Comparison of ENCODE assay signal across 9 mouse cellular contexts in the genomic region with DNA sequence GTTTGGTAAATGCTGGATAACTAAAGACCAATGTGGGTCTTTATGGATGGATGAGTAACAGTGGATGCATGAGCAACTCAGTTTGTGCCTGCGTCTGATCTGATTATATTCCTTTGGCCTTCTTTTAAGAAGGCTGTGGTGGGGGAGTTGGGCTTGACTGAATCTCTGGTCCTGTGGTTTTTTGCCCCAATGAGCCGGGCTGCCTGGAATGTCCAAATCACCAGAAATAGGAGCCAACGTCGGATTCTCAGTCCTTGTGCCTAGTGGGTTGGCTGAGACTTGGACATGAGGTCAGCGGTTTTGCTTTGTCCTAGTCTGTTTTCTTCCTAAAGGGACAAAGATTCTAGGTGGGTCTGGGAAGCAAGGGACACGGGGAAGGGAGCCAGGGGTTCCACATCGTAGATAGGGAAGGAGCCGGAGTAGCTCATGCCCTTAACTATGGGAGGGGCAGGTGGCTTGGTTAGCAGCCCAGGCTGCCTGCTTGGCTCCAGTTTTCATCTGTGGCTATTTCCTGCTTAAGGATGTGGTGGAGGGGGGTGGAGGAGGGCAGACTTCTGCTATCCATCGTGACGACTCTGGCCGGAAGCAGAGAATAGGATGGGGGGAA. TPM values are rescaled to one million over a fixed set of nuclear protein-coding genes. Genes with fewer than 3 reads are reported as not detected.
A peak's percentile ranks its signal among the peaks of the same experiment; 100 is the strongest.
DNase-seq lines count a peak whose midpoint lies in the region; ATAC-seq and TF ChIP-seq lines count a peak whose summit lies in the region.
"Had no signal": no experiment of that assay in that cellular context is flagged by ENCODE, and none has a peak within 500 bp of the region (broad histone marks: within the 10 kb centered on the region; RNA-seq: fewer than 3 reads in every experiment).

No protein-coding gene starts in this region.

- no peak overlapping the region for H3K9ac ChIP-seq in forebrain, embryonic 16.5 days (replicated peaks; ENCODE audit: low read depth, low read length)

- peaks cover 22% of the 10 kb centered on the region for H3K4me1 ChIP-seq in testis, adult 2 months (ENCODE audit: control insufficient read depth, insufficient read depth, low read length)
- H3K4me1 ChIP-seq in forebrain, embryonic 16.5 days (replicated peaks; ENCODE audit: control insufficient read depth, insufficient read depth, low read length), result peaks cover 26% of the 10 kb centered on the region

- H3K4me2 ChIP-seq in forebrain, embryonic 16.5 days (ENCODE audit: low read length), result no peak overlapping the region

- DNase-seq in testis, postnatal 14 days (ENCODE audit: low spot score), result no peak
- peak; percentile 63 to 69 for DNase-seq in heart, postnatal 14 days
- peak; percentile 67 to 70 for DNase-seq in lung, adult 18-20 months
- DNase-seq in cerebellum, adult 11 months, result no peak
- DNase-seq in layer of hippocampus, postnatal 10 days (ENCODE audit: low spot score in 2 of 2), result no peak
- no peak for DNase-seq in left cerebral cortex, adult 2 months (ENCODE audit: extremely low spot score in 1 of 2, low spot score in 2 of 2)

- H3K27me3 ChIP-seq in testis, adult 2 months (ENCODE audit: control insufficient read depth, insufficient read depth, low read length), result no peaks in the 10 kb centered on the region
- H3K27me3 ChIP-seq in forebrain, embryonic 16.5 days (replicated peaks; ENCODE audit: control insufficient read depth, insufficient read depth, low read length), result no peaks in the 10 kb centered on the region; the same call in 1 of the 2 replicates

- peak overlapping the region; percentile 63 for H3K27ac ChIP-seq in testis, adult 2 months (ENCODE audit: control insufficient read depth, insufficient read depth, low read depth, low read length)
- no peak overlapping the region for H3K27ac ChIP-seq in forebrain, embryonic 16.5 days (ENCODE audit: low read length)
- H3K27ac ChIP-seq in left cerebral cortex, adult 2 months, result no peak overlapping the region

- no peaks in the 10 kb centered on the region for H3K36me3 ChIP-seq in testis, adult 2 months (ENCODE audit: control insufficient read depth, insufficient read depth, low read length)
- H3K36me3 ChIP-seq in forebrain, embryonic 16.5 days (ENCODE audit: control insufficient read depth, insufficient read depth), result no peaks in the 10 kb centered on the region; the same call in 1 of the 2 replicates

- ATAC-seq in forebrain, embryonic 16.5 days, result no peak

- intact Hi-C loops in heart, postnatal 14 days (cut with DNase I), result no loop called here
- intact Hi-C loops in left cerebral cortex, adult 2 months (cut with DNase I), result no loop called here

- WGBS in forebrain, embryonic 16.5 days, result 79% methylated on average over 11 of the region's 11 CpGs

- no peak for TF ChIP-seq CTCF in testis, adult 2 months (IDR thresholded peaks at IDR 0.05; ENCODE audit: control insufficient read depth, insufficient read depth, insufficient replicate concordance, low read depth, low read length)
- TF ChIP-seq CTCF in left cerebral cortex, adult 2 months (IDR thresholded peaks at IDR 0.05), result no peak

- TF ChIP-seq POLR2A in testis, adult 2 months (IDR thresholded peaks at IDR 0.05; ENCODE audit: control insufficient read depth, low read depth, low read length), result no peak

- no peak overlapping the region for H3K4me3 ChIP-seq in testis, adult 2 months (ENCODE audit: control insufficient read depth, low read depth, low read length)
- no peak overlapping the region for H3K4me3 ChIP-seq in forebrain, embryonic 16.5 days (replicated peaks; ENCODE audit: low read length)
- H3K4me3 ChIP-seq in left cerebral cortex, adult 2 months, result no peak overlapping the region

- H3K9me3 ChIP-seq in forebrain, embryonic 16.5 days (ENCODE audit: control insufficient read depth, low read length), result no peaks in the 10 kb centered on the region

RNA-seq across cellular contexts. Expression of a gene that starts 2.0 kb away (rescaled TPM):
- 114 and 149 TPM in 2 replicates for polyA plus RNA-seq in testis, adult 2 months (2012; rRNA removed)
- total RNA-seq in heart, postnatal 14 days (2021), result 10 to 100 TPM; 46.9 to 58.4 TPM
- polyA plus RNA-seq in forebrain, embryonic 16.5 days (2015; fragmentation: Nextera tagmentation; extraction: Ambion mirVana), result 16.9 and 19.8 TPM in 2 replicates
- total RNA-seq in layer of hippocampus, postnatal 10 days (2021), result 10 to 100 TPM; 14.1 to 16.0 TPM
- total RNA-seq in left cerebral cortex, adult 2 months (2021), result 1 to 10 TPM; 5.9 to 8.0 TPM
- total RNA-seq: MEL had no signal

RNA-seq across cellular contexts. Expression of a gene that starts 6.4 kb away (rescaled TPM):
- polyA plus RNA-seq in testis, adult 2 months (2012; rRNA removed), result 108 and 116 TPM in 2 replicates
- total RNA-seq in heart, postnatal 14 days (2021), result 10 to 100 TPM; 96.4 to 97.5 TPM
- polyA plus RNA-seq in forebrain, embryonic 16.5 days (2015; fragmentation: Nextera tagmentation; extraction: Ambion mirVana), result 111 and 121 TPM in 2 replicates
- 10 to 100 TPM; 66.7 to 77.0 TPM for total RNA-seq in layer of hippocampus, postnatal 10 days (2021)
- 100 to 1,000 TPM in 1 of 2 experiments, 10 to 100 TPM in 1; 98.5 to 101 TPM for total RNA-seq in left cerebral cortex, adult 2 months (2021)

RNA-seq across cellular contexts. Expression of a gene that starts 9.7 kb away (rescaled TPM):
- 132 and 135 TPM in 2 replicates for polyA plus RNA-seq in testis, adult 2 months (2012; rRNA removed)
- 10 to 100 TPM; 41.1 to 46.6 TPM for total RNA-seq in heart, postnatal 14 days (2021)
- polyA plus RNA-seq in forebrain, embryonic 16.5 days (2015; fragmentation: Nextera tagmentation; extraction: Ambion mirVana), result 7.0 and 10.0 TPM in 2 replicates
- 10 to 100 TPM; 69.5 to 82.8 TPM for total RNA-seq in layer of hippocampus, postnatal 10 days (2021)
- total RNA-seq in left cerebral cortex, adult 2 months (2021), result 10 to 100 TPM; 94.0 to 96.3 TPM

RNA-seq across cellular contexts. Expression of a gene that starts 25.2 kb away (rescaled TPM):
- 35.4 and 38.4 TPM in 2 replicates for polyA plus RNA-seq in testis, adult 2 months (2012; rRNA removed)
- total RNA-seq in heart, postnatal 14 days (2021), result 10 to 100 TPM; 49.1 to 55.8 TPM
- 176 and 188 TPM in 2 replicates for polyA plus RNA-seq in forebrain, embryonic 16.5 days (2015; fragmentation: Nextera tagmentation; extraction: Ambion mirVana)
- 10 to 100 TPM; 75.5 to 83.2 TPM for total RNA-seq in layer of hippocampus, postnatal 10 days (2021)
- total RNA-seq in left cerebral cortex, adult 2 months (2021), result 10 to 100 TPM; 74.8 to 83.4 TPM

RNA-seq across cellular contexts. Expression of a gene that starts 25.7 kb away (rescaled TPM):
- 1.9 and 2.3 TPM in 2 replicates for polyA plus RNA-seq in testis, adult 2 months (2012; rRNA removed)
- total RNA-seq in heart, postnatal 14 days (2021), result under 1 TPM; 0.26 to 0.32 TPM
- polyA plus RNA-seq in forebrain, embryonic 16.5 days (2015; fragmentation: Nextera tagmentation; extraction: Ambion mirVana), result 0.72 and 0.84 TPM in 2 replicates
- total RNA-seq in layer of hippocampus, postnatal 10 days (2021), result under 1 TPM; 0.27 to 0.30 TPM
- under 1 TPM; 0.23 to 0.30 TPM for total RNA-seq in left cerebral cortex, adult 2 months (2021)

Comparison
In these comparisons a context has a peak if more than half of its experiments do, and no peak if none do; other contexts are left out.
1. DNase-seq: peak in heart, postnatal 14 days (2 of 2) and lung, adult 18-20 months (2 of 2); none in testis, postnatal 14 days (single experiment), cerebellum, adult 11 months (single experiment), layer of hippocampus, postnatal 10 days (0 of 2) and left cerebral cortex, adult 2 months (0 of 2).